Mouse (Mus musculus): ENCODE measurements around the gene Phactr1.

The Phactr1 gene

DNA sequence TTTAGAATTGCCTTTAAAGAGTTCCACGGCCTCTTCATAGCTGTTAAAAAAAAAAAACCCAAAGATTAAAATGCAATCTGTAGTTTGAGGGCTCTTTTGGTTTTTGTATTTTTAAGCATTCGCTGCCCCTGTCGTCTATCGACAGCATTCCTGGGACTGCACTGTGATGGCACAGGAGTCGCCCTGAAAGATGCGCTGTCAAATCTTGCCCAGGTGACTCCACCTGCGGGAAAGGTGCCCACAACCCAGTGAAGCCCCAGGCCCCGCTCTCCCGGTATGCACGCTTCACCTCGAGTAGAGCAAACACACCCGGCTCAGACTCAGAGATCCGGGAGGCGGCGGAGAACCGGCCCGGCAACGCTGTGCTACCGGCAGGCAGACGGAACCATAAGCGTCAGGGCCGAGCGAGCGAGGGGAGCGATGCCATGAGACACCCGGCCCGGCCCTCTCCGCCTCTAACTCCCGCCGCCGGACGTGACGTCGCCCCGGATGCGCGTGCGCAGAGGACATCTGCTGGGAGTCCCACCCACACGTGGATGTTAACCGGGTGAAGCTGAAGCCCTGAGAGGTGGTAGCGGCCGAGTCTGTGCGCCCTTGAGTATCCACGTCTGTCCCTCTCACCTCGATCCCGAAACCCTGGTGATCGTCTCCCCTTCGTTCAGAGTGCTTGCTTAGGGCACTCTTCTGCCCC is 490.7 kb downstream of the Phactr1 start, which contains the start of gene Tbc1d7:
Gene Tbc1d7, minus strand, starts transcription at position 482 of the 691 bp plus-strand sequence.
- peak; percentile 79 for DNase-seq (ENCODE audit: extremely low spot score, low read depth, low spot score)

DNA sequence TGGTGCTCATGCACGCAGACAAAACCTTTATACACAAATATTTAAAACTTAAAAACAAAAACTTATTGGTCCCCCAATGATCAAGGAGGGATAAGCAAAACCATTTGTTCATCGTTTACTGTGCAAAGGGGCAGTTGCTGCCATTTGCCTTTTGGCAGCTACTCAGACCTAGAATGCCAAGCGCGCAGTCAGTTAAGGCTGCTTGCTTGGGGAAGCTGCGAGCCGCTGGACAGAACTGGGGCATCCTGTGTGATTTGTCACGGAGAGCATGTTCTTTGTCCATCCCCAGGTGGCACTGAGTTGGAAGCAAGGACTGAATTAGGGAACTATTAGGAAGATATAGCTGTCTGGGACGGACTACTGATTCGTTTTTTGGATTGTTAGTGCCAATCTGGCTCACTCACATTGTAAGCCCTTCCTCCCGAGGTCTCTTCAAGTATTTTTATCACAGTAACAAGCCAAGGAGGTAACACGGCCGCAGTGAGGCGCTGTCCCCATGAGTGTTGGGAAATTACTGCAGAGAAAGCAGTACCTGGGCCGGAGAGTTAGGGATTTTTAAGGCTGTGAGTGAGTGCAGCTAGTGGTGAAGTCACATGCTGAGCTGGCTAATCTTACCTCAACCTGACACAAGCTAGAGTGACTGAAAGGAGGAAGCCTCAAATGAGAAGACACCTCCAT is 491.8 kb downstream of the Phactr1 start:
- DNase-seq (ENCODE audit: extremely low spot score, low read depth, low spot score): no peak

DNA sequence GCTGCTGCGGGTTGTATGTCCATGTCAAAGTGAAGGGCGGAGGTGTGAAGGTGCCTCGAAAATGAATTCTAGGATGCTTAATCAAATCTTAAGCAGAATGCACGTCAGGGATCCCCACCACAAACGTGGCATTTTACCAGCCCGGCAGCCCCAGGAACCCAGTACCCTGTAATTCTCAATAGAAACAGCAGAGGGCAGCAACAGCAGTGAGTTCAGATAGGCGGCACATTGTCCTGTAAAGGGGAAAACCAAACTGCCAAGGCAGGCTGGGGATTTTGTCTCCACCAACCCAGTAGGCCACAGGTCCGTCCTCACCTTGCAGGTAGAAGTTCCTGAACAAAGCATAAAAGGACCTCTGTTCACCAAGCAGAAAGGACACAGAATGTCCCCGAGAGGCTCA is 492.8 kb downstream of the Phactr1 start:
- peak; percentile 56 for DNase-seq (ENCODE audit: extremely low spot score, low read depth, low spot score)

DNA sequence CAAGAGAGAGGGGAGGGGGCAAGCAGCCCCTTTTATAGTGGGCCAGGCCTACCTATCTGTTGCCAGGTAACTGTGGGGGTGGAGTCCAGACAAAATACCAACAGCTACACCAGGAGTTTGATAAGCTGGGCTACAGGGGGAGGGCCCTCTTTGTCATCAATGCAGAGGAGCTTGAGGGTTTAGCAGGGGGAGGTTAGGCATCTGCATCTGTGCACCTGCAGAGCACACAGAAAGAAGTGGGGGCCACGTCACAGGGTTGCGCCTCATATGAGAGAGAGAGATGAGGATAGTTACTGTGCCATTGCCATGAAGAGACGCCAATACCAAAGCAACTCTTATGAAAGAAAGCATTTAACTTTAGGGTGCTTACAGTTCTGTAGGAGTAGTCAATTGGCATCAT is 496.3 kb downstream of the Phactr1 start:
- DNase-seq (ENCODE audit: extremely low spot score, low read depth, low spot score): no peak

DNA sequence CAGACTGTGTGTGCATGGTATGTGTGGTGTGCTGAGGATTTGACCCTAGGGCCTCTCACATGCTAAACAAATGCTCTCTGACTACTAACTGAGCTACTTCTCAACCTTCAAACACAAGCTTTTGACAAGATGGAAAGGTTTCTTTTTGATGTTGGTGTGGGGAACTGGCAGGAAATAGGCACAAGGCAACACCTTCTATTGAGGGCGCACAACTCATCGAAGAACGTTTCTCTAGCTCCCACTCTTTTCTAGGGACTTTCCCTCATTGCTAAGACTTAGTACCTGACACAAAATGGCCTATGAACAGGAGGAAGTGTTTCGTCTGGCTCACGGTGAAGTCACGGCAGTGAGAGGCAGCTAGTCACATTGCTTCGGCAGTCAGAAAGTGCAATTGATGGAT is 496.9 kb downstream of the Phactr1 start:
- DNase-seq (ENCODE audit: extremely low spot score, low read depth, low spot score): no peak

DNA sequence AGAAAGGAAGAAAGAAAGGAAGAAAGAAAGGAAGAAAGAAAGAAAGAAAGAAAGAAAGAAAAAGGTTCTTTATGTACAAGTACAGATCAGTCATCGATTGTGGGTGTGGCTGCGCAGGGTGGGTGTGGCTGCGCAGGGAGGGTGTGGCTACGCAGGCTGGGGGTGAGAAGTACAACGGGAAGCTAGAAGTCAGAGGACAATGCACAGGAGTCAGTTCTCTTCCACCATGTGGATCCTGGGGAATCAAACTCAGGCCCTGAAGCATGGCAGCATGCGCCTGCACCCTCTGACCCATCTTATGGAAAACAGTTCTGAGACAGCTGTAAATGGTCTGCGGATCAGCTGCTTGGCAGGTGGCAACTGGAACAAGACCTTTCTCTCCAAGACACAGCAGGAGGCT is 500.7 kb downstream of the Phactr1 start:
- DNase-seq (ENCODE audit: extremely low spot score, low read depth, low spot score): no peak

DNA sequence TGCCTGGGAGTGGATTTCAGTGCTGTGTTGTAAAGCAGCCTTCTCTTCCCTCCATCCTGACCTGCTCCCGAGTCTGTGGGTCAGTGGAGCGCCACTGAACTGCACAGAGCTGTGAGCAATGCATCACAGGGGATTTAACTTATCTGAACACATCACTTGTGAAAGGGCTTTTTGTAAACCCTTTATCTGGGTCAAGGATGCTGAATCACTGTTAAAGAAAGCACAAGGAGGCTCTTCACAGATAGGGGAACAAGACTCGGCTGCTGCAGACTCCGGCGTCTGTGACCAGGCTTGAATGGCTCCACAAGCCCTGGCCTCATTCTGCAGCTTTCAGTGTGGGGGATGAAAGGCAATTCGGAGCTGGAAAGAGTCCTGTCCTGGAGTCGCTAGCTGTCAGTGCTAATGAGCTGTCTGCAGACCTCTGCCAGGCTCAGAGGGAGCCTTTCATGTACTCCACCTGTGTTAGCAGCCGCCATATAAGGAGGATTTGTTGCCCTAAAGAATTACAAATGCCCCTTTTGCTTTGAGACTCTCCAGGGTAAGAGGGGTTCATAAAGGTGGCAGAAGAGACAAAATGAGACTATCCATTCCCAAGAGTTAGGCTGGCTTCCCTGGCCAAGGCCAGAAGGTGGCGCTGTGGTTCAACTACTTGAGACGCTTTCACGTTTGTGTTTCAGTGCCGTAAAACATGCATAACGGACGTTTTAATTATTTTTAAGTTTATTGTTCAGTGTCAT is 502.2 kb downstream of the Phactr1 start:
- DNase-seq (ENCODE audit: extremely low spot score, low read depth, low spot score): peak; percentile 89

DNA sequence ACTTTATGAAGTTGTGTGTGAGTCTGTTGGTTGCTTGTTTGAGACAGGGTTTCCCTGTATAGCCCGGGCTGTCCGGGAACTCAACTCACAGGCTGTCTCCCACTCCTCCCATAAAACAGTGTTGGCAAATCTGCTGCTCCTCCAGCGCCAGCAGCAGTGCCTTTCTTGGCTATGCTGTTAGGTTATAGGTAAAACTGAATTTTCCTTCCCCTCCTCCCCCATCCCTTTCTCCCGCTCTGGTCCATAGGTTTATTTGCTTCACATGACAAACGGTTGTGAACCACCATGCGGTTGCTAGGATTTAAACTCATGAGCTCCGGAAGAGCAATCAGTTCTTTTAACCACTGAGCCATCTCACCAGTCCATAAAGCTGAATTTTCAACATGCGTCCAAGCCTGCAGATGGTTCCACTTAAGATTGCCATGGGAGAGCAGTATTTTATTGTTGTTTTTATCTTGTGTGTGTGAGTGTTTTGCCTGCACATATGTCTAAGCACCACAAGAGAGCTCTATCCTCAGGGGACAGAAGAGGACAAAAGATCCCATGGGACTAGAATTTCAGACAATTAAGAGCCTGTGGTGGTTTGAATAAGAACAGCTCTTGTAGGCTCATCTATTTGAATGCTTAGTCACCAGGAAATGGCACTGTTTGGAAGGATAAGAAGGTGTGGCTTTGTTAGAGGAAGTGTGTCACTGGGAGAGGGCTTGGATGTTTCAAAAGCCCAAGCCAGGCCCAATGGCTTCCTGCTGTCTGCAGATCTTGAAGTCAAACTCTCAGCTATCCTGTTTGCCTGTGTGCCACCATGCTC is 503.0 kb downstream of the Phactr1 start:
- DNase-seq (ENCODE audit: extremely low spot score, low read depth, low spot score): peak; percentile 28

DNA sequence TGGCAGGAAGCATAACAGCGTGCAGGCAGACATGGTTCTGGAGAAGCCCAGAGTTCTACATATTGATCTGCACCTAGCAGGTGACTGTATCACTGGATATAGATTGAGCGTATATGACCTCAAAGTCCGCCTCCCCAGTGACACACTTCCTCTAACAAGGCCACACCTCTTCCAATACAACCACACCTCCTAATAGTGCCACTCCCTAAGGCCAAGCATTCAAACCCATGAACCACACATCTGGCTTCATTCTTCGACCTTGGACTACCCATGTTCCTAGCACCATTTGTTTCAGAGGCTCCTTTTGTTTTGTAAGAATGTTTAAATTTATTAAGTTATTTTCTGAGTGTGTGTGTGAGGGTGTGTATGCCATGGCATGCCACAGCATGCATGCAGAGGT is 507.3 kb downstream of the Phactr1 start:
- no peak for DNase-seq (ENCODE audit: extremely low spot score, low read depth, low spot score)

All from hindlimb bud, embryonic 11.5 days (tissue).